Mouse (Mus musculus) hindbrain, embryonic 16.5 days (tissue): Measurements from ENCODE around the gene Mtln. TPM values are rescaled to one million over a fixed set of nuclear protein-coding genes. Genes with fewer than 3 reads are reported as not detected.
A peak's percentile ranks its signal among the peaks of the same experiment; 100 is the strongest.

Experiments
- ATAC-seq: fragments of 200-750 bp; cut with Nextera tagmentation; 2 replicates; pipeline ENCODE4 v1.8.0; 2017; ENCODE audit warnings: moderate TSS enrichment, moderate library complexity
- H3K27ac ChIP-seq: fragments of 300-500 bp; sonication (generic); 2 replicates; pipeline ENCODE4 v1.5.1; 2014; ENCODE audit warnings: low read depth, mild to moderate bottlenecking, control low read depth, low read length, moderate library complexity
- H3K27me3 ChIP-seq: fragments of 300-500 bp; sonication (generic); replicated peaks from 2 replicates; pipeline ENCODE4 v1.6.1; 2014; ENCODE audit warnings: low read length; ENCODE audit not compliant: control insufficient read depth, insufficient read depth
- H3K36me3 ChIP-seq: fragments of 300-500 bp; sonication (generic); 2 replicates; pipeline ENCODE4 v1.6.1; 2014; ENCODE audit warnings: mild to moderate bottlenecking, low read length, moderate library complexity, mixed read lengths; ENCODE audit not compliant: control insufficient read depth, insufficient read depth
- H3K4me1 ChIP-seq: fragments of 300-500 bp; sonication (generic); 2 replicates; pipeline ENCODE4 v1.6.1; 2014; ENCODE audit warnings: low read depth, low read length; ENCODE audit not compliant: control insufficient read depth, insufficient read depth
- H3K4me2 ChIP-seq: fragments of 300-500 bp; sonication (generic); 2 replicates; pipeline ENCODE4 v1.6.1; 2014; ENCODE audit warnings: mild to moderate bottlenecking, low read length, control low read depth, moderate library complexity
- H3K4me3 ChIP-seq: fragments of 300-500 bp; sonication (generic); 2 replicates; pipeline ENCODE4 v1.5.1; 2014; ENCODE audit warnings: mild to moderate bottlenecking, low read length, control low read depth, moderate library complexity
- H3K9ac ChIP-seq: fragments of 300-500 bp; sonication (generic); 2 replicates; pipeline ENCODE4 v1.6.1; 2014; ENCODE audit warnings: low read depth, mild to moderate bottlenecking, control low read depth, low read length, moderate library complexity
- H3K9me3 ChIP-seq: fragments of 300-500 bp; sonication (generic); 2 replicates; pipeline ENCODE4 v1.6.1; 2014; ENCODE audit warnings: mild to moderate bottlenecking, low read length, moderate library complexity; ENCODE audit not compliant: control insufficient read depth
- WGBS: fragments of 180-500 bp; shearing (Covaris S2); extraction: QIAGEN DNeasy Blood & Tissue Kit; methylation state at CpG from one replicate; pipeline ENCODE4 v1.1.7; 2014; 5-methylcytosine and 5-hydroxymethylcytosine counted together
- polyA plus RNA-seq: library from polyadenylated mRNA; unstranded; fragments of >200 nt; fragmentation: Nextera tagmentation; extraction: Ambion mirVana; gene quantifications from 2 replicates; pipeline ENCODE4 v1.2.1, GENCODE M21; 2015

Gene Mtln
- polyA plus RNA-seq, 1 experiment from 2014 or later, result 58.5 TPM

DNA sequence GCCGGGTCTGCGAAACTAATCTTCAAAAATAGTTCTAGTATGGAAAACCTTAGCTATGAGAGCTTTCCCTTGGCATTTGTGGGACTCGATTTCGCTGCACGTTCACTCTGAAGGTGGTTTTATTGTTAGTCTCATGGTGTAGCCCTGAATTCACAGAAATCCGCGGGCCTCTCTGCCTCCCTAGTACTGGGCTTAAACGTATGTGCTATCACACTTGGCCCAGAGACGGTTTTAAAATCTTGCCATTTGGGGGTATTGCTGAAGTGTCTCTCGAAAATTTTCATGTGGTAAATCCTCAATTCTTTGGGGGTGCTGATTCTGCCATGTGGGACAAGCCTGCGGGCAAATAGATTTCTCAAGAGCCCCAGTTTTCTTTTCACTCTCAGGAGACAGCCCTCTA is 3.1 kb downstream of the Mtln start:
- ATAC-seq, result peak; percentile 26; the same call in 1 of the 2 replicates
- Histone ChIP-seq H3K9me3 (no peaks in the 10 kb centered on the region), H3K27ac (peak overlapping the region; percentile 52), H3K27me3 (no peaks in the 10 kb centered on the region), H3K36me3 (no peaks in the 10 kb centered on the region), H3K4me1 (peaks cover 21% of the 10 kb centered on the region), H3K4me3 (peak overlapping the region; percentile 74), H3K9ac (peak overlapping the region; percentile 74), H3K4me2 (peak overlapping the region; percentile 78)
- WGBS, result 5% methylated on average over 11 of the region's 11 CpGs

DNA sequence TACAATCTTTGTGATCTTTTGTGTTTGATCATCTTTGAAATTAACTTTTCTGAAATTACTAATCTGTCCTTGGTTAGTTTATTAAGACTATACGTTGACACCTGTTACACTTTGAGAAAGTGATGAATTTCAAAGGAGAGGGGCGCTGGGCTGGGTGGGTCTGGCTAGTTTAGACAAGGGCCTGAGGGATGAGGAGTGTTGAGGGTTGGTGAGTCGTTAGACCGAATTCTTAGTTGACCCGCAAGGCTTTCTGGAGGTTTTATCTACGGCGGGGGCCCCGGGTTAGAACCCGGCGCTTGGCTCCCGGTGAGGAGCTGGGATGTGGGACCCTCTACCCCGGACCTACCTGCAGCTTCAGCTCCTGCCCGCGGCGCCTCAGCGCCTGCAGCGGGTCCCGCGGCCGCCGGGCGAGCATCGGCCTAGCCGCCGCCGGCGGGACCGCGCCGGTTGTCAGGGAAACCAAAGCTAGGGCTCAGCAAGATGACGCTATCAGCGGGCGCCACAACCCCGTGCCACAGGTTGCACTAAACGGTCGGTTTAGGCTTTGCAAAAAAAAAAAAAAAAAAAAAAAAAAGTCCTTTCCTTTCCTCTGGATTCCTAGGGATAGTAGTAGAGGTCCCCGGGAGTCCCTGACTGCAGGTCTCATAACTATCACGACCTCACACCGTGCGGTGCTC is 3.7 kb downstream of the Mtln start, which contains the start of gene Nphp1:
Nphp1 (minus strand) TSS at position 458 of the 677 bp plus-strand sequence.
- H3K4me2 ChIP-seq, result peak within 1 kb of the TSS; percentile 78
- H3K4me3 ChIP-seq, result peak within 1 kb of the TSS; percentile 74
- H3K9me3 ChIP-seq, result no peaks in the 10 kb centered on the region
- H3K9ac ChIP-seq, result peak within 1 kb of the TSS; percentile 74
- no peaks in the 10 kb centered on the region for H3K27me3 ChIP-seq
- H3K36me3 ChIP-seq, result no peaks in the 10 kb centered on the region
- under 1% methylated on average over 40 of the region's 40 CpGs for WGBS
- H3K27ac ChIP-seq, result peak within 1 kb of the TSS; percentile 65
- H3K4me1 ChIP-seq, result peaks cover 21% of the 10 kb centered on the region
- ATAC-seq, result peak; percentile 79

DNA sequence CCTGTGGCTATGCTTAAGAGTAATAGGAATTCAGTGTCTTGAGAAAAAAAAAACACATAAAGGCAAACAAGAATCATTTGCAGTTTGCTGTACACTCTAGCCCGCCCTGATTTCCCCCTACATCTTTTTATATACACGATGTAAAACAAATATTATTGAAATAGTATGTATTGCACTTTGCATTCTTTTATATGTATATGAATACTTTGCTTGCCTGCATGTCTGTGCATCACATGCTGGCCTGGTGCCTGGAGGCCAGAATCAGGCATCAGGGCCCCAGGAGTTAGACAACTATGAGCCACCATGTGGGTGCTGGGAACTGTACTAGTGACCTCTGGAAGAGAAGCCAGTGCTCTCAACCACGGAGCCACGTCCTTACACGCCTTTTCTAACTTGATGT is 5.1 kb downstream of the Mtln start:
- H3K4me2 ChIP-seq, result no peak overlapping the region
- no peak overlapping the region for H3K27ac ChIP-seq
- no peak for ATAC-seq
- H3K4me1 ChIP-seq, result peaks cover 21% of the 10 kb centered on the region
- no peak overlapping the region for H3K9ac ChIP-seq
- H3K27me3 ChIP-seq, result no peaks in the 10 kb centered on the region
- 91% methylated on average over 5 of the region's 5 CpGs for WGBS
- H3K4me3 ChIP-seq, result no peak overlapping the region
- H3K36me3 ChIP-seq, result no peaks in the 10 kb centered on the region
- no peaks in the 10 kb centered on the region for H3K9me3 ChIP-seq

DNA sequence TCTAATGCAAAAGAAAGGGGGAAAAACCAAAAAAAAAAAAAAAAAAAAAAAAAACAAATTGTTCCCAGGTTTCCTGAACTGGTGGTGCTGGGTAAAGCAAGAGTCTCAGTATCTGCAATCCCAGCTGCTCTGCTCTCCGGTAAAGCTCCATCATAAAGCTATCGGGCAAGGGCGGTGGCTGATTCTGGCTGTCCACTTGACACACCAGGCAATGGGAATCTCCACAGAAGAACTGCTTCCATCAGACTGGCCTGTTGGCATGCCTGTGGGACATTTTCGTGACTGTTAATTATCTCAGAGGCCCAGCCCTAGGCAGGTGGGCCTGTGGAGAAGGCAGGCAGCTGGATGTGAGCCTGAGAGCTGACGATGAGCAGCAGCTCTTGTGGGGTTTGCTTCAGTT is 13.8 kb downstream of the Mtln start:
- no peaks in the 10 kb centered on the region for H3K9me3 ChIP-seq
- H3K4me2 ChIP-seq, result no peak overlapping the region
- H3K4me1 ChIP-seq, result peaks cover 2% of the 10 kb centered on the region; the same call in 1 of the 2 replicates
- no peak overlapping the region for H3K4me3 ChIP-seq
- no peaks in the 10 kb centered on the region for H3K27me3 ChIP-seq
- H3K9ac ChIP-seq, result no peak overlapping the region
- no peak for ATAC-seq
- no peak overlapping the region for H3K27ac ChIP-seq
- no peaks in the 10 kb centered on the region for H3K36me3 ChIP-seq
- 92% methylated on average over 5 of the region's 5 CpGs for WGBS

DNA sequence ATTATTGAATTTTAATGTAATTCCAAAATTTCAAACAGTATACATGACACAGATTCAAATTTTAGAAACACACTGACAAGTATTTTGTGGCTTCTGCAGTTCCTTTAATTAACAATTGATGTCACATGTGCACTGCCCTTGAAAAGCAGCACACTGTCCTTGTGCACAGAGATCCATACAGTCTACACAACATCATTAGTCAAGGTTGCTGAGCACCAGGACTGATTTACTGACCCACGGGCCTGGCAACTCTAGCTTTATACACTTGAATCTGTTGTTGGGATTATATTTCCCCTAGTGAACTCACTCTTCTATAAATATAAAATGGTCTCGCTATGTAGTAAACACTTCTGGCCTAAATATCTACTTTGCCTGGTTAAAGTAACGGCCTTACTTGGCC is 17.3 kb downstream of the Mtln start:
- no peak overlapping the region for H3K4me3 ChIP-seq
- peaks cover 7% of the 10 kb centered on the region; the same call in 1 of the 2 replicates for H3K36me3 ChIP-seq
- H3K4me1 ChIP-seq, result peaks cover 2% of the 10 kb centered on the region; the same call in 1 of the 2 replicates
- H3K9ac ChIP-seq, result no peak overlapping the region
- H3K9me3 ChIP-seq, result no peaks in the 10 kb centered on the region
- no peak for ATAC-seq
- H3K27me3 ChIP-seq, result no peaks in the 10 kb centered on the region
- WGBS, result 73% methylated on average over 3 of the region's 3 CpGs
- no peak overlapping the region for H3K27ac ChIP-seq
- no peak overlapping the region for H3K4me2 ChIP-seq

DNA sequence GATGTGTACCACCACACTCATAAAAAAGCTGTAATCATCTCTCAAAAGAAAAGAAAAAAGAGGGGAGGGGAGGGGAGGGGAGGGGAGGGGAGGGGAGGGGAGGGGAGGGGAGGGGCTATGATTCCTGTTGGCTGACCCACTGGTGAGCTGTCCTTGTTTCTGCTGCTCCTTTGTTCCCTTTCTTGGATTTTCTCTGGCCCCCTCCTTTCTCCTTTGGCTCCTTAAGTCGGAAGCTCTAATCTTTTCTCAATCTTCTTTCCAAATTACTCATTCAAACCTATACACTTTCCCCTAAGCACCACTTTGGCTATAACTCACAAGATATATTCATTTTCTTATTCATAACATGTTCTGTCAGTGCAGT is 17.7 kb downstream of the Mtln start:
- 21% methylated on average over 1 of the region's 1 CpGs for WGBS
- peaks cover 7% of the 10 kb centered on the region; the same call in 1 of the 2 replicates for H3K36me3 ChIP-seq
- H3K4me3 ChIP-seq, result no peak overlapping the region
- no peak overlapping the region for H3K4me2 ChIP-seq
- no peak overlapping the region for H3K9ac ChIP-seq
- H3K27me3 ChIP-seq, result no peaks in the 10 kb centered on the region
- H3K4me1 ChIP-seq, result peaks cover 2% of the 10 kb centered on the region; the same call in 1 of the 2 replicates
- no peak overlapping the region for H3K27ac ChIP-seq
- ATAC-seq, result no peak
- H3K9me3 ChIP-seq, result no peaks in the 10 kb centered on the region

DNA sequence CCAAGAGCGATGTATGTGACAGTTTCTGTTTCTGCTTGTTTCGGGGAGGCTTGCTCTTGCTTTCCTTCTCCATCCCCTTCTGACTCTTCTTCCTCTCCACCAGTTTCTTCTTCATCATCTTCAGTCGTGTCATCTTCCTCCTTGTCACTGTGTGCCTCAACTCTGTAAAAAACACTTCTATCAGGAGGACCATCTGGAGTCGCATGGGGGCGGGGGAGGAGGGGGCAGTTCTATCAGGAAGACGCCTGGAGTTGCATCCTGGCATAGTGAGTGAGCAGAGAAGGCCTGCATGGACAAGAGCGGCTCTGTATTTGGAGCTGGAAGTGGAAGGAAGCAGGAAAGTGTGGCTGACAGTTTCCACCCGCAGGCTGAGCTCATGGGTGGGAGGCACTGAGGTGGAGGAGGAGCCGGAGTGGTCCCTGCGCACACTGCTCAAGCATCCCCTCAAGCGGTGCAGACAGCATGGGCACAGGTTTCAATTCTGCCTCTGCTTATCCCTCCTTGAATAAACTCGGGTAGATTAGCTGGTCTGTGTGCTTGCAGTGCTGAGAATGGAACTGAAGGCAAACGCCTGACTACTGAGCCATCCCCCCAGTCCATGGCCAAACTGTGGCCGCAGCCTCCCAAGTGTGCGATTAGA is 18.2 kb downstream of the Mtln start:
- peak overlapping the region; percentile 39; the same call in 1 of the 2 replicates for H3K27ac ChIP-seq
- no peak overlapping the region for H3K4me3 ChIP-seq
- no peak overlapping the region; the same call in 1 of the 2 replicates for H3K9ac ChIP-seq

DNA sequence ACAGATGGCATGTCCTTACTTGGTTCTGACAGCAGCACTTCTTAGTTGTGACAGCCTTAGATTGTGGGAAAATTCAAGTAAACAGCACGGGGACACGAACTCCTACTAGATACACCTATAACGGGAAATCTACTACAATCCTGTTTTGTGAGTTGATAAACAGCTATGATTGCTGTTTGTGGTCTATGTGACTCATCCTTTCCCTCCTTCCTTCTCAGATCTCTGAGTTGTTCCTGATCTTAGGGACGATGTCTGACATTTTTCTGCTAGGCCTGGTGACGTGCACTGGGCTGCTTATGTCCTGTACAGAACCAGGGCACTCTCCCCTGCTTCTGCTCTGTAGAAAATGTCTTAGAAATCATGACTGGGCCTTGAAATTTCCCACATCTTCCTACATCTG is 30.7 kb downstream of the Mtln start:
- Histone ChIP-seq H3K9ac (no peak overlapping the region), H3K27me3 (no peaks in the 10 kb centered on the region), H3K27ac (no peak overlapping the region), H3K4me3 (no peak overlapping the region), H3K4me1 (no peaks in the 10 kb centered on the region), H3K36me3 (peaks cover 2% of the 10 kb centered on the region; the same call in 1 of the 2 replicates), H3K9me3 (no peaks in the 10 kb centered on the region), H3K4me2 (no peak overlapping the region)
- 93% methylated on average over 5 of the region's 5 CpGs for WGBS
- ATAC-seq, result no peak

More for the DNA sequence above, 18.2 kb downstream of the Mtln start:
- 55% methylated on average over 15 of the region's 15 CpGs for WGBS
- H3K27me3 ChIP-seq, result no peaks in the 10 kb centered on the region
- peaks cover 2% of the 10 kb centered on the region; the same call in 1 of the 2 replicates for H3K4me1 ChIP-seq
- no peaks in the 10 kb centered on the region for H3K9me3 ChIP-seq
- H3K4me2 ChIP-seq, result no peak overlapping the region
- H3K36me3 ChIP-seq, result peaks cover 7% of the 10 kb centered on the region; the same call in 1 of the 2 replicates
- ATAC-seq, result peak; percentile 52

DNA sequence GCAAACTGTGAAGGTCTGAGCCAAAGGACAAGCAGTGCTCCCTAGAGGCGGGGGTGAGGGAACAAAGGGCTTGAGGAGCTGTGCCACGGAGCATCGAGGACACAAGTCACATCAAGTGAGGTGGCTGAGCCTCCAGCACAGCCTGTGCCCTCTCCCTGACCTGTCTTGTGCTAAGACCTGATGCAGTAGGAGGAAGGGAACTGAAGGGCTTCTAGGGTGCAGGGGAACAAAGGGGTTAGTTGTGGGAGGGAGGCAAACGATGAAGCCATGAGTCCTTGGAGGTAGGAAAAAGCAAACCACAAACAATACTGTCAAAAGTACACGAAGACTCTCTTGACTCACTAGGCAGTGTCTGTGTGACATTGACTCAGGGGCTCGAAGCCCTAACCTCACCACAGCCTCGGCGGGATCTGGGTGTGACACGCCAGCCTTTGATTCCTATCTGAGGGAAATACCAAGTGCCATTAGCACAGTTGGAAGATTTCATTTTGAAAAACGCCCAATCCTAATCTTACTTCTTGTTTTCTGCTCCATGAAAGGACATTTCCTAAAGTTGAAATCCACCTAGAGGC is 31.8 kb downstream of the Mtln start:
- Histone ChIP-seq H3K27ac (no peak overlapping the region), H3K4me3 (no peak overlapping the region), H3K27me3 (no peaks in the 10 kb centered on the region), H3K4me1 (no peaks in the 10 kb centered on the region), H3K36me3 (peaks cover 2% of the 10 kb centered on the region; the same call in 1 of the 2 replicates), H3K9me3 (no peaks in the 10 kb centered on the region), H3K9ac (no peak overlapping the region), H3K4me2 (no peak overlapping the region)
- ATAC-seq, result no peak
- WGBS, result 79% methylated on average over 10 of the region's 10 CpGs
